Mouse (Mus musculus): ENCODE measurements at regions not wholly inside any gene's neighbourhood (a gene's known extent, or its start where the extent isn't known, plus 50 kb on each side); places are given as distances from the start of the nearest gene placed in this dataset.

- no peaks in the 10 kb centered on the region for H3K36me3 ChIP-seq
- H3K27ac ChIP-seq, result no peak overlapping the region
- ATAC-seq, result 0 out of 2 replicates have a peak, but pooled peaks have one; percentile 45
- WGBS (ENCODE audit: insufficient replicate concordance), result 42% methylated on average over 4 of the region's 4 CpGs
- H3K4me1 ChIP-seq, result peaks cover 42% of the 10 kb centered on the region
- H3K9me3 ChIP-seq (replicated peaks), result no peaks in the 10 kb centered on the region
- H3K27me3 ChIP-seq (replicated peaks), result no peaks in the 10 kb centered on the region
- H3K9ac ChIP-seq, result no peak overlapping the region
- H3K4me3 ChIP-seq, result no peak overlapping the region
- no peak overlapping the region for H3K4me2 ChIP-seq
Measured at GRCm38 (mm10) chr13:37712908-37713496, 65.2 kb upstream of the Rreb1 start.

GRCm38 (mm10) chr13:37715058-37715712 lies 63.0 kb upstream of the Rreb1 start:
- H3K27ac ChIP-seq, result peak overlapping the region; percentile 72
- no peaks in the 10 kb centered on the region for H3K27me3 ChIP-seq (replicated peaks)
- H3K4me2 ChIP-seq, result no peak overlapping the region
- peak; percentile 66 for ATAC-seq
- no peak overlapping the region for H3K4me3 ChIP-seq
- H3K9ac ChIP-seq, result no peak overlapping the region
- peaks cover 52% of the 10 kb centered on the region for H3K4me1 ChIP-seq
- WGBS (ENCODE audit: insufficient replicate concordance), result 53% methylated on average over 9 of the region's 9 CpGs
- no peaks in the 10 kb centered on the region for H3K36me3 ChIP-seq
- H3K9me3 ChIP-seq (replicated peaks), result no peaks in the 10 kb centered on the region

GRCm38 (mm10) chr13:37715770-37716693 lies 62.2 kb upstream of the Rreb1 start:
- Histone ChIP-seq H3K4me3 (no peak overlapping the region), H3K36me3 (no peaks in the 10 kb centered on the region), H3K9me3 (replicated peaks) (no peaks in the 10 kb centered on the region), H3K27me3 (replicated peaks) (no peaks in the 10 kb centered on the region), H3K4me1 (peaks cover 52% of the 10 kb centered on the region), H3K9ac (no peak overlapping the region), H3K27ac (peak overlapping the region; percentile 72; the same call in 1 of the 2 replicates), H3K4me2 (no peak overlapping the region)
- WGBS (ENCODE audit: insufficient replicate concordance), result 63% methylated on average over 15 of the region's 15 CpGs
- no peak for ATAC-seq

GRCm38 (mm10) chr13:37717793-37718192 lies 60.4 kb upstream of the Rreb1 start:
- H3K27me3 ChIP-seq (replicated peaks), result no peaks in the 10 kb centered on the region
- H3K27ac ChIP-seq, result no peak overlapping the region
- H3K4me1 ChIP-seq, result peaks cover 45% of the 10 kb centered on the region
- H3K9ac ChIP-seq, result no peak overlapping the region
- 30% methylated on average over 1 of the region's 1 CpGs for WGBS (ENCODE audit: insufficient replicate concordance)
- no peaks in the 10 kb centered on the region for H3K9me3 ChIP-seq (replicated peaks)
- H3K36me3 ChIP-seq, result no peaks in the 10 kb centered on the region
- no peak overlapping the region for H3K4me2 ChIP-seq
- no peak overlapping the region for H3K4me3 ChIP-seq
- ATAC-seq, result no peak

- Histone ChIP-seq H3K9me3 (replicated peaks) (no peaks in the 10 kb centered on the region), H3K4me3 (no peak overlapping the region), H3K9ac (no peak overlapping the region), H3K36me3 (no peaks in the 10 kb centered on the region), H3K4me1 (peaks cover 39% of the 10 kb centered on the region), H3K27ac (0 out of 2 replicates have a peak overlapping the region, but pooled peaks have one; percentile 25), H3K27me3 (replicated peaks) (no peaks in the 10 kb centered on the region), H3K4me2 (no peak overlapping the region)
- peak; percentile 53 for ATAC-seq
- 17% methylated on average over 4 of the region's 4 CpGs for WGBS (ENCODE audit: insufficient replicate concordance)
Measured at GRCm38 (mm10) chr13:37718364-37718763, 59.8 kb upstream of the Rreb1 start.
